Mouse (Mus musculus): Measurements from ENCODE around the gene Farp1.

Gene Farp1

GRCm38 (mm10) chr14:121316136-121316535 is 281.1 kb downstream of the Farp1 start:
- DNase-seq (ENCODE audit: low spot score) = no peak

DNA sequence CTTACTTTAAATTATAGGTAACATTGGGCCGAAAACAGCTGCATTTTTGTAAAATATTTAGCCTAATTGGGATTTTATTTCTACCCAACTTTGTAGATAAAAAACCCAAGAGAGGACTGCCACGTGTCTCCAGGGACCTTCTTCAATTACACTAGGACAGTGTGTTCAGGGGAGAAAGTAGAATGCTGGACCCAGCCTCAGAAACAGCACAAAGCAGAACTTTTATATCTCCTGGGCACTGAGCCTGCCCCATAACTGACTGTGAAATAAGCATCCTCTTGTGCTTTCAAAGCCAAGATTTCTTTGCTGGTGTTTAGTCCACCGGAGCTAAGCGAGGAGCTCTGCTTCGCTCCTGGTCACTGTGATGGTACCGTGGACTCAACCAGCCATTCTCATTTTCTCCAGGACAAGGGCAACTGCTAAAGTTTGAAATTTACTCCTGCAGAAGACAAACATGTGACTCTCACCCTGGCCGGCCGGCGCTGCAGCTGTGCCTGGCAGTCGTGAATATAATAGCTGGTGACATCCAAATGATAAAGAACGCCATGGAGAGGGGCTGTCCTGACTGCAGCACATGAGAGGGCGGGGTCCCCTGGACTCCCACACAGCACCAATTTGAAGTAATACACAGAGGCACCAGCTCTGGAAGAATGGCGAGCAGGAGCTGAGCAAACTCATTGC is 281.8 kb downstream of the Farp1 start:
- DNase-seq (ENCODE audit: low spot score) = no peak

GRCm38 (mm10) chr14:121317312-121317671 is 282.3 kb downstream of the Farp1 start:
- no peak for DNase-seq (ENCODE audit: low spot score)

- DNase-seq (ENCODE audit: low spot score) = no peak
Observed at GRCm38 (mm10) chr14:121318382-121318781, 283.4 kb downstream of the Farp1 start.

- no peak for DNase-seq (ENCODE audit: low spot score)
Observed at GRCm38 (mm10) chr14:121322150-121322549, 287.1 kb downstream of the Farp1 start.

GRCm38 (mm10) chr14:121322641-121323040 is 287.6 kb downstream of the Farp1 start:
- DNase-seq (ENCODE audit: low spot score) = no peak

DNA sequence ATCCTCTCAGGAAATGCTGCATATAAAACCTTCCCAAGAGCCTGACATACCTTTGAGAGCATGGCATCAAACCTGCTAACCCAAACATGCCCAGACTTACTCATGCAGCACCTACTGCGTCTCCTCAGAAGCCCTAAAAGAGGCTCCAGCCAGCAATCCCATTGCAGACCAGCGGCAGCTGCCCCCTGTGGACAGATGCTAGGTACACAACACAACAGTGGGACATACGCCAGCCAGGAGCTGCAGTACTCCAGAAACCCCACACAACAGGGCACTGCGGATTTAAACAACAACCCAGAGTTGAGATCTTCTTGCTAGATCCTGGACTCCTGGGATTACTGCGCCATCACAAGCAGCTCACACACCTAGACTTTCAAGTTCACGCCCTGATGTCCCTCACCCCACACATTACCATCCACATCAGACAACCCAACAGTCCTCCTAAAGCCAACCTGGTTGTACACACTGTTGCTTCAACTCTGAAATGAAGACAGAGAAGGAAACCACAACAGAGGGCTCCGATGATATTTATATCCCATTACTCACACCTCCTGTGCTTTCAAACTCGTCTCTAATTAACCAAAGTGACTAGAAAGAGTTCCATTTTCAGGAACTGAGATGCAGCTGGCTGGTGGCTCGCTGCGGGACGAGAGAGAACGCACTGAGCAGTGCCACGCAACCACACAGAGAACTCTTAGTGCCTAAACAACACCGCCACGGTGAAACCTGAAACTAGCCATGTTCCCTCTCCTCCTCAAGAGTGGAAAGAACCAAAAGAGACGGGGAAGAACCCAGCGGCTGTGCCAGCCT is 289.7 kb downstream of the Farp1 start:
- DNase-seq (ENCODE audit: low spot score) = no peak

- DNase-seq (ENCODE audit: low spot score) = no peak
Observed at GRCm38 (mm10) chr14:121326432-121326831, 291.4 kb downstream of the Farp1 start.

DNA sequence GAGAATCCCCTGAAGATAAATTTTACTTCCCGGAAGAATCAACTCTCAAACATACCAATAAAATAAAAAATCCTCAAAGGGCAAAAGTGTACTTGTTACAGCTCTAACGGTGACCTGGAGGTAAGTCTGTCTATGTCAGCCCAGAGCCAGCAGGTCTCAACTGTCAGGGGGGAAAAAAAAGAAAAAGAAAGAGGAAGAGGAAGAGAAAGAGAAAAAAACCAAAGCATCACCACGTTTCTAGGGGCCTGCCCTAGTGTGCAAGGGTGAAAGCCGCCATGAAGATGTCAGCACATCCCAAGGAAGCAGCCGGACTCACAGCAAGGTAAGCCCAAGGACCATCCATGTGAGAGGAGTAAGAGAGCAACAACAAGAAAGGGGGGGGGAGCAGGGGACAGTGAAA is 293.9 kb downstream of the Farp1 start:
- no peak for DNase-seq (ENCODE audit: low spot score)

DNA sequence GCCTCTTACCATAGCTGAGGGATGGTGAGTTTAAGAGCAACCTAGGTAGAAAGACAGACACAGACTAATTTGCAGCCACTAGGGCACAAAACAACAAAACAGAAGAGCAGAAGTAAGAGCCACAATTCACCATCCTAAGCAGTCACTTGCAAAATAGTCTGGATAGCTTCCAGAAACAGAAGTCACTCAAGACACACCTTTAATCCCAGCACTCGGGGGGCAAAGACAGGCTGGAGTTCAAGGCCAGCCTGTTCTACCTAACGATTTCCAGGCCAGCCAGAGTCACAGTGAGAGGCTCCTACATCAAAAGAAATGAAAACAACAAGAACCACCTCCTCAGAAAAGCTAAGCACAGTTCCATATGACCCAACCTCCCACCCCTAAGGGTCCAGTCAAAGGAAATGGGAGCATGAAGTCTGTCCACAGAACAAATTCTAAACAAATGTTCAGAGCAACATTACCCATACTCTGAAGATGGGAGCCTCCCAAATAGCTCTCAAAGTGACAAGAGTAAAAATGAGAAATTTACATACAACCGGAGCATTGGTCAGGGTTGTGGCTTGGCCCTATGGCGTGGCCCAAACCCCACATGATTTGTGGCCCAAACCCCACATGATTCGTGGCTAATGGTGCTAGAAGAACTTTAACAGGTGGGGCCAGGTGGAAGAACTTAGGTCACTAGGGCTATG is 294.5 kb downstream of the Farp1 start:
- no peak for DNase-seq (ENCODE audit: low spot score)

DNA sequence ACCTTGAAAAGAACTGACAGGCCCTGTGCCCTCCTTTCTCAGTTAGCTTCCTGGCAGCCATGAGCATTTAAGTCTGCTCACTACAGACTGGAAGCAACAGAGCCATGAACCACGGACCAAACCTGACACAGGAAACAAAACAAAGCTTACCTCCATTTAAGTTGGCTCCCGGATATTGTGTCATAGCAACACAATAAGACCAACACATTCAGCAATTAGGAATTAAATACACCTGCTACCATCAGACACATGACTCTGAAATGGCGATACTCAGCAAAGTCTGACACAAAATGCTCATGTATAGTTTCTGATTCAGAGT is 295.0 kb downstream of the Farp1 start:
- DNase-seq (ENCODE audit: low spot score) = no peak
